14 mouse cellular contexts compared by ENCODE assay signal in the genomic region with DNA sequence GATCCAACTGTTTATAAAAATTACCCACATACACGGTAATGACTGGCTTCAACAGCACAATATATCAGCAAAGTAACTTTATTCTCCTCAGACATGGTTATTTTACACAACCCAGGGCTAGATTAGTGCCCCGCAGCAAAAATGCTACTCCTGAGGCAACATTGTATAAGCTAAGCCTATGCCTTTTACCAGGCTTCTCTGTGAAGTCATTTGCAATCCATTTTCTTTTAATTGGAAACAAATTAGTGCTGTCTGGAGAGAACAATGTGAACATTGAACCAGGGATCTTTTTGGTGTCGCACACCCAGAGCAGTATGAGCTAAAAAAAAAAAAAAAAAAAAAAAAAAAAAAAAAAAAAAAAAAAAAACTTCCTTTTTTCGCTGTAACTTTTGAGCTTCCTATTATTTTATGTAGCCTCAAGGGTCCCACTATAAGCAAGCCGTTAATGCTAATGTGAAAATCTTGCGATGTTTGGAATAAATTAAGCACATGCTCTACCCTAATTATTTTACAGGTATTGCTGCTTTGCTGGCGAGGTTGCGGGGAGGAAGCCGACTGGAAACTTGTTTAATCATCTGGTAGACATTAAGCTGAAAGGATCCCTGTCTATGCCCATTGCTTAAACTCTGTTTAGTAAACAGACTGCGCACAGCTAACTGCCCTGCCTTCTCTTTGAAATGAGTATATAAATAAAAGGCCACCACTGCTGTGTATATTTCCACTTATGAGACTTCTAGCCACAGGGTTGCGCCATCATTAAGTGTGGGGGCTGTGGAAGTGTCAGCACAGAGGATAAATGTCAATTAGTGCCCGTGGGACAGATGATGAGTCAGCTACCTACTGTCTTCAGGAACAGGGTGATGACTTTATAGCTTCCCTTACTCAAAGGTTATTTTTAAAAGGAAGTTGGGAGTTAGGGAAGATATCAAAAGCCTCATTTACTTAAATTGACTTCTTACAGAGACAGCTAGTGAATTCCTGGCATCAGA.
A peak's percentile ranks its signal among the peaks of the same experiment; 100 is the strongest.
DNase-seq lines count a peak whose midpoint lies in the region; ATAC-seq and TF ChIP-seq lines count a peak whose summit lies in the region.
"Had no signal": no experiment of that assay in that cellular context is flagged by ENCODE, and none has a peak within 500 bp of the region (broad histone marks: within the 10 kb centered on the region; RNA-seq: fewer than 3 reads in every experiment).

No protein-coding gene starts in this region.

- no peaks in the 10 kb centered on the region for H3K9me3 ChIP-seq in hindbrain, embryonic 16.5 days (ENCODE audit: control insufficient read depth, low read length)
- no peaks in the 10 kb centered on the region for H3K9me3 ChIP-seq in hindbrain, embryonic 11.5 days (ENCODE audit: control insufficient read depth, low read length)
- H3K9me3 ChIP-seq in forebrain, embryonic 14.5 days (replicated peaks; ENCODE audit: control insufficient read depth, low read length): no peaks in the 10 kb centered on the region
- H3K9me3 ChIP-seq: lung, embryonic 15.5 days; stomach, embryonic 15.5 days had no signal

- WGBS in hindbrain, embryonic 16.5 days: 51% methylated on average over 12 of the region's 12 CpGs
- 63% methylated on average over 12 of the region's 12 CpGs for WGBS in hindbrain, embryonic 11.5 days
- 8% methylated on average over 12 of the region's 12 CpGs for WGBS in forebrain, embryonic 14.5 days

- no peaks in the 10 kb centered on the region for H3K4me1 ChIP-seq in hindbrain, embryonic 16.5 days (ENCODE audit: control insufficient read depth, insufficient read depth, low read depth, low read length)
- H3K4me1 ChIP-seq in hindbrain, embryonic 11.5 days (replicated peaks; ENCODE audit: control insufficient read depth, insufficient read depth, low read length): no peaks in the 10 kb centered on the region
- H3K4me1 ChIP-seq in forebrain, embryonic 14.5 days (ENCODE audit: control insufficient read depth, insufficient read depth, low read length): no peaks in the 10 kb centered on the region
- H3K4me1 ChIP-seq: lung, embryonic 15.5 days; stomach, embryonic 15.5 days had no signal

- TF ChIP-seq POLR2A in myocyte (IDR thresholded peaks at IDR 0.05; ENCODE audit: insufficient read length, low read depth): no peak

- 0 out of 2 replicates have a peak overlapping the region, but pooled peaks have one; percentile 15 for H3K4me2 ChIP-seq in hindbrain, embryonic 16.5 days (ENCODE audit: low read length)
- H3K4me2 ChIP-seq in hindbrain, embryonic 11.5 days (replicated peaks; ENCODE audit: low read depth, low read length): no peak overlapping the region
- peak overlapping the region; percentile 19; the same call in 1 of the 2 replicates for H3K4me2 ChIP-seq in forebrain, embryonic 14.5 days (ENCODE audit: low read length)
- H3K4me2 ChIP-seq in myocyte (ENCODE audit: low read depth): peak overlapping the region; percentile 13
- H3K4me2 ChIP-seq: lung, embryonic 15.5 days; stomach, embryonic 15.5 days had no signal

- no peak overlapping the region for H3ac ChIP-seq in myocyte (ENCODE audit: control insufficient read depth, insufficient read length)

- ATAC-seq in hindbrain, embryonic 16.5 days: peak; percentile 27; the same call in 1 of the 2 replicates
- ATAC-seq in hindbrain, embryonic 11.5 days (ENCODE audit: low FRiP score): no peak
- ATAC-seq in forebrain, embryonic 14.5 days: peak; percentile 60

- no peak overlapping the region for H3K9ac ChIP-seq in hindbrain, embryonic 16.5 days (ENCODE audit: low read depth, low read length)
- H3K9ac ChIP-seq in hindbrain, embryonic 11.5 days (ENCODE audit: low read depth, low read length): no peak overlapping the region
- H3K9ac ChIP-seq in forebrain, embryonic 14.5 days (ENCODE audit: low read length): no peak overlapping the region
- H3K9ac ChIP-seq: lung, embryonic 15.5 days; stomach, embryonic 15.5 days had no signal

- no peaks in the 10 kb centered on the region for H3K79me2 ChIP-seq in myocyte (ENCODE audit: control insufficient read depth, insufficient read depth)

- H3K4me3 ChIP-seq in hindbrain, embryonic 16.5 days (ENCODE audit: low read length): no peak overlapping the region
- H3K4me3 ChIP-seq in hindbrain, embryonic 11.5 days (ENCODE audit: low read depth, low read length): no peak overlapping the region
- no peak overlapping the region for H3K4me3 ChIP-seq in forebrain, embryonic 14.5 days (ENCODE audit: low read depth, low read length)
- H3K4me3 ChIP-seq in myocyte: no peak overlapping the region
- H3K4me3 ChIP-seq: lung, embryonic 15.5 days; stomach, embryonic 15.5 days had no signal

- DNase-seq in hindbrain, embryonic 11.5 days (ENCODE audit: low spot score): no peak
- peak; percentile 12 for DNase-seq in brain, adult 2 months (ENCODE audit: low read depth, low spot score)
- DNase-seq in forebrain, embryonic 14.5 days (ENCODE audit: low spot score): peak; percentile 41
- no peak for DNase-seq in layer of hippocampus, postnatal 36 days
- DNase-seq in right cerebral cortex, postnatal 36 days (ENCODE audit: low spot score in 2 of 2): no peak
- DNase-seq in urinary bladder, postnatal 14 days (ENCODE audit: low spot score): no peak
- DNase-seq: adrenal gland, postnatal 36 days; cerebellum, adult 9-11 months; heart, postnatal 36 days; kidney, postnatal 25 days had no signal

- no peak overlapping the region for H3K27ac ChIP-seq in hindbrain, embryonic 16.5 days (ENCODE audit: low read depth, low read length)
- H3K27ac ChIP-seq in hindbrain, embryonic 11.5 days (ENCODE audit: low read depth, low read length): no peak overlapping the region
- H3K27ac ChIP-seq in forebrain, embryonic 14.5 days (ENCODE audit: low read depth, low read length): no peak overlapping the region
- H3K27ac ChIP-seq: lung, embryonic 15.5 days; stomach, embryonic 15.5 days had no signal

- H3K36me3 ChIP-seq in hindbrain, embryonic 16.5 days (ENCODE audit: control insufficient read depth, insufficient read depth, low read length): no peaks in the 10 kb centered on the region
- no peaks in the 10 kb centered on the region for H3K36me3 ChIP-seq in hindbrain, embryonic 11.5 days (ENCODE audit: control insufficient read depth, insufficient read depth, low read length)
- no peaks in the 10 kb centered on the region for H3K36me3 ChIP-seq in forebrain, embryonic 14.5 days (ENCODE audit: control insufficient read depth, insufficient read depth, low read length)
- no peaks in the 10 kb centered on the region for H3K36me3 ChIP-seq in myocyte (ENCODE audit: control insufficient read depth, insufficient read depth)
- H3K36me3 ChIP-seq: lung, embryonic 15.5 days; stomach, embryonic 15.5 days had no signal

- H3K27me3 ChIP-seq in hindbrain, embryonic 16.5 days (replicated peaks; ENCODE audit: control insufficient read depth, insufficient read depth, low read length): no peaks in the 10 kb centered on the region
- no peaks in the 10 kb centered on the region for H3K27me3 ChIP-seq in hindbrain, embryonic 11.5 days (ENCODE audit: control insufficient read depth, insufficient read depth, low read length)
- H3K27me3 ChIP-seq in forebrain, embryonic 14.5 days (replicated peaks; ENCODE audit: control insufficient read depth, insufficient read depth, low read length): no peaks in the 10 kb centered on the region
- H3K27me3 ChIP-seq in myocyte (ENCODE audit: control insufficient read depth, insufficient read depth, insufficient read length): no peaks in the 10 kb centered on the region
- H3K27me3 ChIP-seq: lung, embryonic 15.5 days; stomach, embryonic 15.5 days had no signal

TF ChIP-seq in myocyte, 11 proteins besides CTCF, POLR2A, EP300 and RAD21:
- TF ChIP-seq MYOD1 (IDR thresholded peaks at IDR 0.05; ENCODE audit: control insufficient read depth in 1 of 3, insufficient read length in 2 of 3, low read depth in 2 of 3): no peak
- TF ChIP-seq E2F4 (IDR thresholded peaks at IDR 0.05; ENCODE audit: insufficient read depth): no peak
- TF ChIP-seq CEBPB (IDR thresholded peaks at IDR 0.05; ENCODE audit: insufficient read depth, poor library complexity, severe bottlenecking): peak; percentile 92
TF ChIP-seq in myocyte: peak in this region for 1.

Comparison
In these comparisons a context has a peak if more than half of its experiments do, and no peak if none do; other contexts are left out.
1. DNase-seq: peak in brain, adult 2 months (single experiment) and forebrain, embryonic 14.5 days (single experiment); none in hindbrain, embryonic 11.5 days (single experiment), layer of hippocampus, postnatal 36 days (0 of 2), right cerebral cortex, postnatal 36 days (0 of 2) and urinary bladder, postnatal 14 days (single experiment).